Mouse (Mus musculus): Measurements from ENCODE around the gene Ccne1.
"Not testable (repeated sequence)": the region's sequence is repeated elsewhere in the genome, so short reads cannot be mapped to it uniquely, and the experiment has no call there.

The Ccne1 gene

DNA sequence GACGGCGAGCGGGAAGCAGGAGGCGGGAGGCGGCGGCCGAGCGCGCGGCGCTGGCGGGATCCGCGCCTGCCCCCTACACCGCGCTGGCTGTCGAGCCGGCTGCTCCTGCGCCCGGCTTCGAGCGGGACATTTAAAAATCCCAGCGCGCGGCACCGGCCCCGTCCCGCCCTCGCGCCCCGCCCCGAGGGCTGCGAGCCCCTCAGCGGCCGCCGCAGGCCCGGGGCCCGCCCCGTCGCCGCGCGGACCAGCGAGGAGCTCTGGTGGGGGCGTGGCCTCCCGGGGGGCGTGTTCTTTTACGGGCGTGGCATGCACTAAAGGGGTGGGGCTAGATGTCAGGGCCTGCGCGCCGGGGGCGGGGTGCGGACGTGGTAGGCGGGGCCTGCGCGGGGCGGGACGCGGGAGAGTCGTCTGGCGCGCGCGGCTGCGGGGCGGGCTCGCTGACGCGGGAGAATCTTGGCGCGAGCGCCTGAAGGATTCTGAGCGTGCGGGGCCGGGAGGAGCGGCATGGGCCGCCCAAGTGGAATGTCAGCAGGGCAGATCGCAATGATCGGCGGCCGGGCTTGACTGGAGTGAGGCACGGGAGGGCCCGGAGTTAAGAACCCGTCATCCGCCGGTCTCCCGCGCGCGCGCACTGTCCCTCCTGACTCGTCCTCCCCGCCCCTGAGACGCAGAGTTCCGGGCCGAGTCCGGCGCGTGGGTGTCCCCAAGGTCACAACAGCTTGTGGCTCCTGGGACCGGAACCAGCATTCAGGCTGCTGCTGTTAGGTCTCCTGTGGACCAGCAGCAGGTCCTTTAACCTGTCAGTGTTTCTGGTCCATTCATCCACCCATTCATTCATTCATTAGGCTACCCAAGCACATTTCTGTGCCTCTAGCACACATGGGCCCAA is at the start of gene Ccne1:
Gene Ccne1, minus strand, starts transcription at position 164 of the 889 bp plus-strand sequence.
- peak; percentile 92 for DNase-seq (ENCODE audit: low spot score)

DNA sequence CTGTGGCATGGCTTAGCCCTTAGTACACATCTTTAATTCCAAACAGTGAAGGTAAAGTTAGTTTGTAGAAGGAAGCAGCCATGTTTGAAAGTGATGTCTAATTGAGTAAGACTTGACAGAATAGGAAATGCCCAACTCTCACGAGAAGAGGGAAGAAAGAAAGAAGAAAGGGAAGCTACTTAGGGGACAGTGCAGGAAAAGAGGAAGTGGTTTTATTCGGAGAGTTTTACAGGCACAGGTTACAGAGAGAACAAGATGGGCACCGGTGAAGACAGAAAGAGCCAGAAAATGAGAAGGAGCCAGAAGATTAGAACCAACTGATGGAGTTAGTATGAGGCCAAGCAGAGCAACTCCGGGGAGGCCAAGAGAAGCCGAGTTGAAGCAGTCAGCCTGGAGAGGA is 48.5 kb upstream of the Ccne1 start:
- DNase-seq (ENCODE audit: low spot score) = no peak

DNA sequence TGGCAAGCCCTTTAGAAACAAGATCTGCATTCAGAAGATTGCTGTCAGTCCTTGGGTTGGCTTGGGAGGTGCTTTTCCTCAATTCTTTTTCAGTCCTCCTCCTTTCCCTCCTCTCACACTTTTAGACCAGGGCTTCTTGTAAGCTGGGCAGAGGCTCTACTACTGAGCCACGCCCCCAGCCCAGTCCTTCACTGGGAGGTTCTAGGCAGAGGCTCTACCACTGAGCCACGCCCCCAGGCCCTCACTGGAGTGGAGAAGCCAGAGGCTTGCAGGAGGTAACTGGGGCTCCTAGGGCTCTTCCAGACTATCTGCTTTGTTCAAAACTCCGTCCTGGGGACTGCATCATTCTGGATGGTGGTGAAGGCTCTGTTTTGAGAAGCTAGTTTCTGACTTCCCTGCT is 45.2 kb upstream of the Ccne1 start:
- DNase-seq (ENCODE audit: low spot score) = no peak

DNA sequence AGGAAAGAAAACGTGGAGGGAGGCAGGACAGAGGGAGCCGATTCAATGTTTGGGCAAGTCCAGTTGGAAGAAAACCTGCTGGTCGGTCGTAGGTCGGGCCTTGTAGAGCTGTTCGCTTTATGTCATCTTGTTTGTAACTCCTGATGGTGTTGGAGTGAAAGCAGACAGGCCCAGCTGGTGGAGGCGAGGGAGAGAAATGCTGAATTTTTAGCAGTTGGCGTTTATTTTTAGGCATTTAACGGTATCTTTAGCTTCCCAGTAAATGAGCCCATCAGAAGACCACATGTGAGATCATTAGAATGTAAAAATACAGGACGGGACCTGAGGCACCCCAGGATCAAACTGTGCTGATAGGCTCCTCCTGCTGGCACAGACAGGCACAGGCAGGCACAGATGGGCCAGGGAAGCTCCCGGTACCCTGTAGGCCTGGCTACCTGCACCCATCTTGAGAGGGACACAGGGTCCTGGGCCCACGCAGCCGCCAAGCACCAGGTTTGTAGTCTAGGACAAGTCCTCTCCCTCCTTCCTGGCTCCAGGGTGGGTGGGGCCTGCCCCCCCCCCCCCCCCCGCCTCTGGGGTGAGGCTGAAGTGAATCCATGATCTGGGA is 44.5 kb upstream of the Ccne1 start:
- no peak for DNase-seq (ENCODE audit: low spot score)

DNA sequence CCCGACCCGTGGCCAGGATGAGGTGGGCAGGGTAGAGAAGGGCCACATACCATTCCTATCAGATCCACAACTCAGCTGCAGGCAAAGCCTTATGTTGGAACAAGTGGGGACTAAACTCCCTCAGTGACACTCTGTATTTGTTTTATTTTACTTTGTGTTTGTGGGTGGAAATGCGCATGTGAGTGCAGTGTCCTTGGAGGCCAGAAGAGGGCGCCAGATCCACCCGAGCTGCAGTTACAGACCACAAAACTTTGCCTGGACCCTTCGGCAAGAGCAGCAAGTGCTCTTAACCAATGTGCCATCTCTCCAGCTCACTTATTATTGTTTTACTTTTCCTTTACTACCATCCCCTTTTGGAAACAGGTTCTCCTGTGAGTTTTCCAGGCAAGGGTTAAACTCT is 40.1 kb upstream of the Ccne1 start:
- no peak for DNase-seq (ENCODE audit: low spot score)

DNA sequence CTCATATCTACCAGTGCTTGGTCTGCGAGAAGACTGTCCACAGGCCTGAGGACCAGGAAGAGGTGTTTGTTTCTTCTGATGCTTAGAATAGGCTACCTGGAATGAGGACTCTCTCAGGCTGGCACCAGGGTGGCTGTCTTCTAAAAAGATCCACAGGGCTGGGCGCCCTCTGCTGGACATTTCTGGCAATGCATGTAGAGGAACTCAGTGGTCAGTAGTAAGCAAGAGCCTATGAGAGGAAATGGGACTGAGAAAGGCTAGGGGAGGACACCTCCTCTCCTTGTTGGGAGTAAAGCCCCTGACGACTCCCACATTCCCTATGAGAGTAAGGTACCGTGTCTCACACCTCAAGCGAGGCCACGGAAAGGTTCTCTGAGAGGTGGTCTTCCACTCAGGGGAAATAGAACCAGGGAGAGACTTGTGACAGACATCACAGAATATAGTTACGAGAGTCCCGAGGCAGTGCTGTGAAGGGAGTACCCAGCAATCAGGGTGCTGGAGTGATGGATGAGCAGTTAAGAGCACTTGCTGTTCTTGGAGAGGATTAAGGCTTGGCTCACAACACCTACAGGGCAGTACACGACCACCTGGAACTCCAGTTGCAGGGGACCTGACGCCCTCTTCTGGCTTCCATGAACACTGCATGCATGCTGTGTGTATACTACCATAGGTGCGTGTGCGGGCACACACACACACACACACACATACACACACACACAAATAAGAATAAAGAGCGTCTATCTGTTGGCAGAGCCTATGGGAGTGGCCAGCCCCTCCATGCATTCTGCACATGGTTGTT is 34.6 kb upstream of the Ccne1 start:
- peak; percentile 91 for DNase-seq (ENCODE audit: low spot score)

DNA sequence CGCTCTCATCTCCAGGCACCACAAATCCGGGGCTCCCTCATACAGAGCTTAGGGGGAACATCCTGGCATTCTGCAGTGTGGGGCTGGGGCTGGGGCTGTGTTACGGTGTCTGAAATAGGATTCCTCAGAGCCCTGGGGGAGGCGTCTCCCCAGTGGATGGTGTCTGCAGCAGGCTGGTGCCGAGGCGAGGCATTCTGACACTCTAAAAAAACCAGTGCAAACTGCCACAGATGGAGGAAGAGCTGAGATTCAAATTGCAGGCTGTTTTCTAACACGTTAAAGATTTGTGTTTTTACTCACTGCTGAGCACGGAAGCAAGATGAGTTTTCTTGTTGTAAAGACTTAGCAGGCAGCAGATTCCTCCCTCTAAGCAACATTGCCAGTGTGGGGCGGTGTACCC is 33.0 kb upstream of the Ccne1 start:
- DNase-seq (ENCODE audit: low spot score) = no peak

DNA sequence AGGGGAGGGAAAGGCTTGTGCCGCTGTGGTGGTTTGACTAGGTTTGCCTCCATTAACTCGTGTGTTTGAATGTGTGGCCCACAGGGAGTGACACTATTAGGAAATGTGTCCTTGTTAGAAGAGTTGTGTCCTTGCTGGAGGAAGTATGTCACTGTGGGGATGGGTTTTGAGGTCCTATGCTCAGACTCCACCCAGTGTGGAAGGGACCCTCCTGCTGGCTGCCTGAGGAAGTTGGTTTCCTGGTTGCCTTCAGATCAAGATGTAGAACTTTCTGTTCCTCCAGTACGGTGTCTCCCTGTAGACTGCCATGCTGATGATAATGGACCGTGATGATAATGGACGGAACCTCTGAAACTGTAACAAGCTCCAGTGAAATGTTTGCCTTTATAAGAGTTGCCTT is 27.1 kb upstream of the Ccne1 start:
- no peak for DNase-seq (ENCODE audit: low spot score)

DNA sequence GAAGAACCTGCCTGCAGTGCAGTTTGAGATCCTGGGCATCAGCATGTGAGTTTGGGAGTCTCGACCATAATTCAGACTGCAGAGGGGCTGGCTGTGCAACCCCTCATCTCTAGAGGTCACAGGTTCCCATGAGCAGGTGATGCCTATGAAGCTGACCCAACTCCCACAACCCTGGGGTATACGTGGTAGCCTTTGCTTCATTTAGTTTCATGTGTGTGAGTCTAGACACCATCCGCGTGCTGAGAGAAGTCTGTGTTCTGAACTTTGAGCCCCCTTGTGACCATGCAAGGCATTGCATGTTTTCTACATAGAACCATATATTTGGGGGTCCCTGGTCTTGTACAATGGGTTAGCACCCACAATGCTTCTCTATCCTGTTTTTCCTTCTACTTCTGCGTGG is 23.9 kb upstream of the Ccne1 start:
- DNase-seq (ENCODE audit: low spot score) = peak; percentile 81

DNA sequence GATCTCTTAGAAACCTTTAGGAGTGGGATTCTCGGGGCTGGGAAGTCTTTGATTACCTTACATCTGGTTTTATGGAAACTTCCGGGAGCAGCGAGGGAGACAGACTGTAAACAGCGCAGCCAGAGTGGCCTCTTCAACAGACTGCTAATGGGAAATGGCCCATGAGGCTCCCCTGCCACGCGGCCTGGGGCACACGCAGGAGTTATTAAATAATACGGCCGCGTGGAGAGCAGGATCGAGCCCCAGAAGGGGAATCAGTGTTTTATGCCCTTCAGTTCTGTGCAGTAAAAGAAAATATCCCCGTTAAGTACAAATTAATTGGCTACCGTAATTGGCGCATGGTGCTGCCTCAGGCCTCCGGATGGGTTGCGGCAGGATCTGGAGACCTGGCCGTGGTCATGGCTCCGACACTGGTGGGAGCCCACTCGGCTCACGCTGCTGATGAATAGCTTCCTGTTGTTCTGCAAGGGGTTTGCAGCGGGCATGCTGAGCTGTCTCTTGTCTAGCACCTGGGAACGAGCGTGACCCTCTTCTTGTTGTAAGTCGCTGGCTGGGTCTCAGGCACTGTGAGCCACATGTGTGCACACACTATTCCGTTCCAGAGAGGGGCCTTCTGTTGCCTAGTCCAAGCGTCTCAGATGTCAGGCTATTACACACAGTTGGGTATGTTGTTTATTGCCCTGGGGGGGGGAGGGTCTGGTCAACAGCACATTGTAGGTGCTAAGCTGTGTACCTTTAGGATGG is 22.8 kb upstream of the Ccne1 start:
- DNase-seq (ENCODE audit: low spot score) = peak; percentile 53

DNA sequence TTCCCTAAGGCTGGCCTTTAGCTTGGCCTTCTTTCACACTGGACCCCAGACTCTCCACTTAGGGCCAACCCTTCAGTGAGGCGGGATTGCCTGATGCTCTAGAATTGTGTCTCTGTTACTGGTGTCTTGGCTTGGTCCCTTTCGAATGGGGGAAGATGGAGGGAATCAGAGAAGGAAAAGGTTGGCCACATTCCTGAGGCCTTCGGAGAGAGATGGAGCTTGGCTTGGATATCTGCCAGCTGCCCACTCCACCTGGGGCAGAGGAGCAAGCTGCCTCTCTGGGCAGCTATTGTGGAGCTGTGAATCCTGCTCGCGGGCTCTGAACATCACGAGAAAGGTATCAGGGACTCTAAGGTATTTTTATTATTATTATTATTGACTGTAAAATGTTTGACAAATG is 22.2 kb upstream of the Ccne1 start:
- no peak for DNase-seq (ENCODE audit: low spot score)

DNA sequence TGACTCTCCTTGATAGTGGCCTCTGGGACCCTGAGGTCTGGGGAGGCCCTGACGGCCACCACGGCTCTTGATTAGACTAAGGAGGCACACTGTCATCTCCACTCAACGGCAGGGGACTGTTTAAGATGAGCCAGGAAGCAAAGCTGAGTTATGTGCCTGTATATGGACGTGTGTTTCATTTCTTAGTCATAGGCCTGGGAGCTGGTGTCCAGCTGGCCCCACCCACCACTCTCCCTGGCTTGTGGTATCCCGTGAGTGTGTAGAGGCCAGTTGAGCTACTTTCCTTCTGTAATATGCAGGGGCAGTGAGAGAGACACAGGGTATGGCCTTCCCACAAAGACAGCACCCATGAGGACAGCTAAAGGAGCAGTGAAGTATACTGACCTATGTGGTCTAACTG is 20.9 kb upstream of the Ccne1 start:
- DNase-seq (ENCODE audit: low spot score) = not testable (repeated sequence)

DNA sequence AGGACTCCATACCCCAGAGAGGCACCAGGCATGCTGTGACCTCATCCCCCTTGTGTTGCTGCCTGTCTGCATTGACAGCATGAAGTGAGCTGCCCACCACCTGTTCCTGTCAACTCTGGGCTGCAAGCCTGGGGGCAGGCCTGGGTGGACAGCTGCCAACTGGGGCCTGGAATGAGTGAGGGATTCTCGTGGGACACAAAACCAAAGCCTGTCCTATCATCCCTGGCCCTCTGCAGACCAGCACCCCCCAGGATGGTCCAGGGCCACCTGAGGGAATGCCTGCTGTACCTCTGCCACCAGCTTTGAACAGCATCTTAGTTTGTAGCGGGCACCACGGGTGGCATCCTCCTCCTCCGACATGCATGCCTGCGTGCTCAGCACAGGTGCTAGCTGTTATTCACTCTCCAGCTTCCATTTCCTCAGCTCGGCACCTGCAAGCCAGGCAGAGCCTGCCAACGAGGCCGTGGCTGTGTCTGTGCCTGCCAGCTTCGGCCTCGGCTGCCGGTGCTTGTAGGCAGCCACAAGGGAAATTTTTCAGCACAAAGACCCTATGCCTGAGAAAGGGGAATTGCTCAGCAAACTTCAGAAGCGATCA is 18.3 kb upstream of the Ccne1 start:
- no peak for DNase-seq (ENCODE audit: low spot score)

DNA sequence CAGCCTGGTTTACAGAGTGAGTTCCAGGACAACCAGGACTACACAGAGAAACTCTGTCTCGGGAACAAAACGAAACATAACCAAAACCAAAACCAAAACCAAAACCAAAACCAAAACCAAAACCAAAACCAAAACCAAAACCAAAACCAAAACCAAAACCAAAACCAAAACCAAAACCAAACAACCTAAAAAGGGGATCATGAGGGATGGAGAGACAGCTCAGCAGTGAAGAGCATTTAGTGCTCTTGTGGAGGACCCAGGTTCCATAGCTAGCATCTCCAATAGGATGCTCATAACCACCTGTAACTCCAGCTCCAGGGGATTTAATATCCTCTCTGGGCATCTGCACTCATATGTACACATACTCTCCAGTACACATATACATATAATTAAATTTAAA is 16.8 kb upstream of the Ccne1 start:
- not testable (repeated sequence) for DNase-seq (ENCODE audit: low spot score)

DNA sequence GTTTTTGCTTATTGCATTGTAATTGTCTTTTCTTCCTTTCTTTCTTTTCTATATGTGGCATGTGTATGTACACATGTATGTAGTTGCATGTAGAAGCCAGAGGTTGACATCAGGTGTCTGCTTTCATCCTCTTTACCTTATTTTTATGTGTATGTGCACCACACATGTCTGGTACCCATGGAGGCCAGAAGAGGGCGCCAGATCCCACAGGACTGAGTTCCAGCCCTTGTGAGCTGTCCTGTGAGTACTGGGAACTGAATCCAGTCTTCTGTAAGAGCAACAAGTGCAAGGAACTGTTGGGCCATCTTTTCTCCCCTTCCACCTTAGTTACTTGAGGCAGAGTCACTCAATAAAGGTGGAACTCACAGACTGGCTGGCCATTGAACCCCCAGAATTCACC is 11.3 kb upstream of the Ccne1 start:
- no peak for DNase-seq (ENCODE audit: low spot score)

DNA sequence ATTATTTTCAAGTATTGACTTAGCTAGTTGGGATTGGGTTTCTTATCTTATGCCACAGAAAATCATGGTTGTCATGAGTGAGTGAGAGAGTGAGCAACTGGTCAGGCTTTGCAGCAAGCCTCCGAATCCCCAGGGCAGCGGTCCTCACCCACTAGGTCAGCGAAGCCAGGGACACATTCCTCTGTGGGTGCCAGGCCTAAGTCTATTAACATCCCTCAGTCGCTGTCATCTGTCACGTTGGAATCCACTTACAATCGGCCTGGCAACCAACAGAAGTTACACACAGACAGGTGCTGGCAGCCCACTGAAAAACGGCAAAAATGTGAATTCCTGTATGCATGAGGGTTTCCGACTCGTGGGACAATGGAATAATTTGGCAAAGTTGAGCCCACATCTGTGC is 5.1 kb upstream of the Ccne1 start:
- no peak for DNase-seq (ENCODE audit: low spot score)

DNA sequence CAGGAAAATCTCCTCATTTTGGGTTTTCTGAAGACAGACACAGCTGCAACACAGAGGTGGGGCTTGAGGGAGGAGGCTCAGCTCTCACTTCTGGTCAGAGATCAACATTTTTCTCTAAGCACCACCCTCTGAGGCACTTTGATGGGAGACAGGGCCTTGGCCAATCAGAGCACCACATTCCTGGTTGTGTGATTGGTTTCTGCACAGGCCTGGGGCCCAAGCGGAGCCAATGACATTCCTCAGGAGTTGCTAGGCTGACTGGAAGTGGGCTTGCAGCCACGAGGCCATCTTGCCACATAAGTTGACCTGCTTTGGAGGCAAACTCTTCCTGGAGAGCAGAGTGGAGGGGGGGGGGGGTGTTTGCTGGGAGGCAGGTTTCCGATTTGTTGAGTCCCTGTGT is 4.7 kb upstream of the Ccne1 start:
- peak; percentile 83 for DNase-seq (ENCODE audit: low spot score)

DNA sequence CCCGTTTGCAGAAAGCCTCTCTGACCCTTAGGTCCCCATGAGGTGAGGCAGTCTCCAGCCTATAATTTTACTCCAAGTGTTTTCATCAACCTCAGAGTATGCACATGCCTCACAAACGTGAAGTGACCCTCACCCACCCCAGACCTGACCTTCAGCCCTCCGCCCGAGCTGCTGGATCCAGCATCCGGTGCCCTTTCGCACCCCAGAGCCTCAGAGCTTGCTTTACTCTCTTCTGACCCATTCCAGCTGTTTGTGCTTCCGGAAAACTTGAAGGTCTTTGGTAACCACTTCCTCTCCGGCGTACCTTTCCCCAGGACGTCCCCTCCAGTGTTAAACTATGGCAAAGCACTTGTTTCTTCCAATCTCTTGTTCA is 912 bp upstream of the Ccne1 start:
- peak; percentile 54 for DNase-seq (ENCODE audit: low spot score)

DNA sequence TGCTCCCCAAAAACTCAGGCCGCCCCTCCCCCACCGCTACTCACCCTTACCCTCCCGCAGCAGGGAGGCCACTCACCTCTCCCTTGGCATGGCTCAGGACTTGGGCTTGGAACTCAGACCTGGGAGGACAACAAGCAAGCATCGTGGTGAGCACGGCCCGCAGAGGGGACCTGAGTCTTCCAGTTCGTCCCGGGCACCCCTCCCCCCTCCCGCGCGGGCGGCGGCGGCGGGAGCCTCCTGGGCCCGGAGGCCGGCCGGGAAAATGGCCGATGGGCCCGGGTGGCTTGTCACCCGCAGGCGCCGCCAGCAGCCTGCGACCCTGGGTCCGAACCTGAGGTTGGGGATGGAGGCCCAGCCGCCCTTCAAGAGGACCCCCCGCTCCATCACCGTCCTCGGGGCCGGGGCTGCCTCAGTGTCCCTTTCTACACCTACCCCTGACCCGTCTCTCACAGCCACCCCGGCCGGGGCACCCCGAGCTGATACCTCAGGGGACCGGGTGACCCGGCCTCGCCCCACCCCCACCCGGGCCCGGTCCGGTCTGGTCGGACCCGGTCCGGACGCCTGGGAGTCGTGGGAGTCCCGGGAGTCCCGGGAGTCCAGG is 523 bp downstream of the Ccne1 start:
- DNase-seq (ENCODE audit: low spot score) = no peak

DNA sequence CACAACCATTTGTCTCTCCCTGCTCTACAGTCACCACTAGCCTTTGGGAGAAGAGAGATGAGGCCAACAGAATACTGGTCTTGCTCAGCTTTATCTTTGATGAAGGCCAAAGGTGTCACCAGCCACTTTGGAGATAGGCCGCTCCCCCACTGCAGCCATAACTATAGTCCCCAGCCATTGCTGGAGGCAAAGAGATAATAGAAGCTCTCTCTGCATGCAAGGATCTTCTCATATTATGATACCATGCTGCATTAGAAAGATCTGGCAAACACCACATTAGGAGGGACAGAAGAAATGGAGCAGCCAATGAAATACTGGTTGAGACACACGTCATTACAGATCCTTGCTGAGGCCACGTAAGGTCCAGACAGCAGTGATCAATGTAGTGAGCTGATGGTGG is 2.0 kb downstream of the Ccne1 start:
- no peak for DNase-seq (ENCODE audit: low spot score)

DNA sequence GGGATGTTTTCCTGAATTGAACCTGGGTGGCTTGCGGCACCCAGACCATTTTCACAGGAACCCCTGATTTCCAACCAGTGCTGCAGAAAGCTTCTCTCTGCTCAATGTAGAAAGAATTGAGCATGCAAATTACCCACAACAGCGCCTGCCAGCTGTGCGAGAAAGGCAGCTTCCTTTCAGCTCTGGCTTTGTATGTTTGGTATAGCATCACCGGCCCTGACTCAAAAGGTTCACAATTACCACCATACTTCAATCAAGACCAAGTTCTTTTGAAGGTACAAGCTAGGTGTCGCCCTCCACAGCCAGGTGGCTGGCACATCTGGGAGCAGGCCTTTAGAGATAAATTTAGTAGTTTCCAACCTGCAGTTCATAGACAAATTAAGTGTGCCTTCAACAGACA is 3.2 kb downstream of the Ccne1 start:
- no peak for DNase-seq (ENCODE audit: low spot score)
